Mouse (Mus musculus) embryonic stem cell, embryonic (primary cell): ENCODE results near the gene Fnbp1l.

Experiments used
- CTCF ChIA-PET, 4 experiments: fragments of 300-600 bp in 2 of 4; fragments of 350-600 bp in 2 of 4; sonication (Branson Sonifier 250); formaldehyde crosslinking; loops; one replicate each; lab custom pipeline; 2022; ENCODE audit warnings: inconsistent platforms in 2 of 4; lab: Charles Lee
- POLR2A ChIA-PET, 4 experiments: fragments of 300-600 bp in 2 of 4; fragments of 350-600 bp in 2 of 4; sonication (Branson Sonifier 250); formaldehyde crosslinking; loops; one replicate each; lab custom pipeline; 2022; ENCODE audit warnings: antibody characterized with exemption in 4 of 4, inconsistent platforms in 1 of 4; lab: Charles Lee

The Fnbp1l gene

GRCm38 (mm10) chr3:122619931-122620284, 393 bp upstream of the Fnbp1l start:
- ChIA-PET CTCF (interaction anchor here in 1 of 4 experiments (1.0 to 1.6 kb wide), 3 partner anchors 9 to 20 kb away, joined by 3 to 4 read pairs (median 3); no protein-coding TSS in a partner anchor), POLR2A (interaction anchor here in 3 of 4 experiments (0.6 to 3.7 kb wide), 22 partner anchors 9 to 561 kb away, joined by 3 to 22 read pairs (median 4); partner anchors contain the start of gene Bcar3 (in 1 of the 3))

DNA sequence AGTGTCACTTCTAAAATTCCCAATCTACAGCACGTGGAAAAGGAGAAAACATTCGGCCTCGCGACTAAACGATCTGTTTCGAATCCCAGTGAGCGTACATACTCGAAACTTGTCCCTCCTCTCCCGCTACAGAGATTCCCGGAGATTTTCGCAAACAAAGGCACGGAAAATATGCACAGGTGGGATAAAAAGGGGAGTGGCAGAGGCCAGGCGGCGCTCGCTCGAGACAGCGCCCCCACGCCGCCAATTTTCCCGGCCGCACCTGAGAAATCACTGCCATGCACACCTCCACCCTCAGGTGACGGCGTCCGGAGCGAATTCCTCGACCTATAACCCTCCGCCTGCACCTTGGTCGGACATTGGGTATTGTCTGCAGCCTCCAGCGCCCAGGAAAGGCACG, 1.1 kb downstream of the Fnbp1l start:
- ChIA-PET POLR2A (interaction anchor here in 3 of 4 experiments (0.6 to 3.7 kb wide), 14 partner anchors 9 to 890 kb away, joined by 3 to 22 read pairs (median 4); no protein-coding TSS in a partner anchor), CTCF (interaction anchor here in 1 of 4 experiments (0.7 to 1.6 kb wide), 2 partner anchors 20 to 294 kb away, joined by 4 read pairs; no protein-coding TSS in a partner anchor)

GRCm38 (mm10) chr3:122617613-122618340, 1.7 kb downstream of the Fnbp1l start:
- ChIA-PET CTCF (no interaction called here), POLR2A (interaction anchor here in 2 of 4 experiments (0.6 to 3.7 kb wide), 10 partner anchors 9 to 250 kb away, joined by 3 to 22 read pairs (median 3); no protein-coding TSS in a partner anchor)

- CTCF ChIA-PET, result no interaction called here
- POLR2A ChIA-PET, result interaction anchor here in 1 of 4 experiments (0.5 kb wide), 1 partner anchor 1167 kb away, joined by 3 read pairs; no protein-coding TSS in a partner anchor
Measured at GRCm38 (mm10) chr3:122612537-122612936, 7.0 kb downstream of the Fnbp1l start.

GRCm38 (mm10) chr3:122611761-122612160, 7.8 kb downstream of the Fnbp1l start:
- ChIA-PET CTCF (interaction anchor here in 1 of 4 experiments (0.6 kb wide), 1 partner anchor 18 kb away, joined by 3 read pairs; no protein-coding TSS in a partner anchor), POLR2A (no interaction called here)

- ChIA-PET POLR2A (interaction anchor here in 2 of 4 experiments (1.0 to 1.4 kb wide), 2 partner anchors 14 to 38 kb away, joined by 3 to 6 read pairs; no protein-coding TSS in a partner anchor), CTCF (interaction anchor here in 2 of 4 experiments (0.5 to 0.6 kb wide), 2 partner anchors 14 to 323 kb away, joined by 6 to 24 read pairs; no protein-coding TSS in a partner anchor)
Measured at GRCm38 (mm10) chr3:122606105-122606801, 13.3 kb downstream of the Fnbp1l start.

- POLR2A ChIA-PET, result no interaction called here
Measured at GRCm38 (mm10) chr3:122603229-122603628, 16.3 kb downstream of the Fnbp1l start.

GRCm38 (mm10) chr3:122602370-122602769, 17.1 kb downstream of the Fnbp1l start:
- ChIA-PET POLR2A (no interaction called here), CTCF (no interaction called here)

More at GRCm38 (mm10) chr3:122603229-122603628, 16.3 kb downstream of the Fnbp1l start:
- CTCF ChIA-PET, result no interaction called here

GRCm38 (mm10) chr3:122599291-122599690, 20.2 kb downstream of the Fnbp1l start:
- ChIA-PET POLR2A (interaction anchor here in 1 of 4 experiments (0.6 to 1.4 kb wide), 2 partner anchors 9 to 11 kb away, joined by 4 to 6 read pairs; no protein-coding TSS in a partner anchor), CTCF (interaction anchor here in 1 of 4 experiments (0.6 kb wide), 1 partner anchor 276 kb away, joined by 5 read pairs; no protein-coding TSS in a partner anchor)

GRCm38 (mm10) chr3:122590804-122591203, 28.7 kb downstream of the Fnbp1l start:
- ChIA-PET POLR2A (interaction anchor here in 2 of 4 experiments (0.7 to 2.1 kb wide), 4 partner anchors 9 to 30 kb away, joined by 3 to 8 read pairs (median 6); partner anchors contain the start of gene Fnbp1l (in 1 of the 2)), CTCF (interaction anchor here in 1 of 4 experiments (0.5 kb wide), 1 partner anchor 28 kb away, joined by 5 read pairs; no protein-coding TSS in a partner anchor)

- CTCF ChIA-PET, result no interaction called here
- POLR2A ChIA-PET, result interaction anchor here in 2 of 4 experiments (1.0 to 2.1 kb wide), 5 partner anchors 9 to 31 kb away, joined by 3 to 8 read pairs (median 3); no protein-coding TSS in a partner anchor
Measured at GRCm38 (mm10) chr3:122590346-122590745, 29.2 kb downstream of the Fnbp1l start.

GRCm38 (mm10) chr3:122586918-122587641, 32.4 kb downstream of the Fnbp1l start:
- ChIA-PET CTCF (no interaction called here), POLR2A (interaction anchor here in 2 of 4 experiments (0.6 to 1.2 kb wide), 3 partner anchors 14 to 283 kb away, joined by 3 read pairs; no protein-coding TSS in a partner anchor)

- CTCF ChIA-PET, result no interaction called here
- POLR2A ChIA-PET, result interaction anchor here in 1 of 4 experiments (1.0 kb wide), 1 partner anchor 11 kb away, joined by 4 read pairs; no protein-coding TSS in a partner anchor
Measured at GRCm38 (mm10) chr3:122577360-122577759, 42.2 kb downstream of the Fnbp1l start.

DNA sequence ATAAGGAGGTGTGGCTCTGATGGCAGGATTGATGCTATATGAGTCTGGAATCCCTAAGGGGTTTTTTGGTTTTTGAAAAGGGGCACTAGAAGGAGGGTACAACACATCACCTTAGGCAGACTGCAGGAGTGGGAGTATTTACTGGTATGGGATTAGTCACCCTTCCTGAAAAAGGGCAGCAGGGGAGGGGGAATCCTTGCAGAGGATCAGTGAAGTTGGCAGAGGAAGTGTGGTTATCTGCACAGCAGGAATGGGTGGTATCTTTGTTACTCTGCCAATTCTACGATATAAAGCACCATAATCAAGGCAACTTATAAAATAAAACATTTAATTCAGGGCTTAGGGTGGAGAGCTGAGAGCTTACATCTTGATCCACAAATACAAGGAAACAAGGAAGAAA, 44.6 kb downstream of the Fnbp1l start:
- ChIA-PET CTCF (no interaction called here), POLR2A (interaction anchor here in 2 of 4 experiments (1.2 to 1.3 kb wide), 2 partner anchors 44 to 352 kb away, joined by 3 read pairs; no protein-coding TSS in a partner anchor)

GRCm38 (mm10) chr3:122573426-122574286, 45.9 kb downstream of the Fnbp1l start:
- POLR2A ChIA-PET, result interaction anchor here in 2 of 4 experiments (0.6 to 1.6 kb wide), 4 partner anchors 9 to 354 kb away, joined by 3 to 4 read pairs (median 3); no protein-coding TSS in a partner anchor
- CTCF ChIA-PET, result no interaction called here

GRCm38 (mm10) chr3:122566549-122566948, 53.0 kb downstream of the Fnbp1l start:
- POLR2A ChIA-PET, result interaction anchor here in 1 of 4 experiments (0.6 to 1.1 kb wide), 5 partner anchors 9 to 53 kb away, joined by 3 to 6 read pairs (median 3); partner anchors contain the start of gene Fnbp1l
- CTCF ChIA-PET, result no interaction called here

GRCm38 (mm10) chr3:122566112-122566511, 53.4 kb downstream of the Fnbp1l start:
- ChIA-PET POLR2A (interaction anchor here in 2 of 4 experiments (0.7 to 2.0 kb wide), 4 partner anchors 22 to 54 kb away, joined by 3 to 9 read pairs (median 3); partner anchors contain the start of gene Fnbp1l (in 2 of the 2)), CTCF (no interaction called here)
